Mouse (Mus musculus) small intestine, adult 2 months (tissue): ENCODE measurements at regions not wholly inside any gene's neighbourhood (a gene's known extent, or its start where the extent isn't known, plus 50 kb on each side); places are given as distances from the start of the nearest gene placed in this dataset.

Experiments used
- H3K27ac ChIP-seq: fragments of 200-500 bp; 2 replicates; pipeline ENCODE4 v1.5.1; 2012; ENCODE audit warnings: low read depth, low read length, control low read depth, inconsistent platforms; ENCODE audit not compliant: insufficient read depth
- H3K27me3 ChIP-seq: fragments of 200-500 bp; 2 replicates; pipeline ENCODE4 v1.6.1; 2012; ENCODE audit warnings: mild to moderate bottlenecking, moderate library complexity, low read length, inconsistent platforms; ENCODE audit not compliant: control insufficient read depth, insufficient read depth
- H3K36me3 ChIP-seq: fragments of 200-500 bp; 2 replicates; pipeline ENCODE4 v1.6.1; 2012; ENCODE audit warnings: mild to moderate bottlenecking, low read length, control low read depth, inconsistent platforms; ENCODE audit not compliant: control insufficient read depth, insufficient read depth
- H3K4me1 ChIP-seq: fragments of 200-500 bp; 2 replicates; pipeline ENCODE4 v1.6.1; 2012; ENCODE audit warnings: low read length, inconsistent platforms, mixed read lengths; ENCODE audit not compliant: control insufficient read depth, insufficient read depth, insufficient read length
- H3K4me3 ChIP-seq: fragments of 200-500 bp; 2 replicates; pipeline ENCODE4 v1.5.1; 2012; ENCODE audit warnings: low read depth, mild to moderate bottlenecking, control low read depth, inconsistent platforms, low read length, moderate library complexity
- CTCF ChIP-seq: fragments of 200-500 bp; IDR thresholded peaks from 2 replicates; pipeline ENCODE4 v1.5.1; 2012; ENCODE audit warnings: low read depth, mild to moderate bottlenecking, control low read depth, inconsistent platforms, low read length, moderate library complexity, mixed read lengths; ENCODE audit not compliant: insufficient replicate concordance, insufficient read length; ENCODE audit errors: extremely low read depth
- POLR2A ChIP-seq: fragments of 200-500 bp; IDR thresholded peaks from 2 replicates; pipeline ENCODE4 v1.6.1; 2012; ENCODE audit warnings: low read depth, mild to moderate bottlenecking, control low read depth, inconsistent platforms, low read length, moderate library complexity
- WGBS: fragments of 180-500 bp; shearing (Covaris S2); methylation state at CpG from one replicate; pipeline ENCODE4 v1.1.7; 2018; 5-methylcytosine and 5-hydroxymethylcytosine counted together

DNA sequence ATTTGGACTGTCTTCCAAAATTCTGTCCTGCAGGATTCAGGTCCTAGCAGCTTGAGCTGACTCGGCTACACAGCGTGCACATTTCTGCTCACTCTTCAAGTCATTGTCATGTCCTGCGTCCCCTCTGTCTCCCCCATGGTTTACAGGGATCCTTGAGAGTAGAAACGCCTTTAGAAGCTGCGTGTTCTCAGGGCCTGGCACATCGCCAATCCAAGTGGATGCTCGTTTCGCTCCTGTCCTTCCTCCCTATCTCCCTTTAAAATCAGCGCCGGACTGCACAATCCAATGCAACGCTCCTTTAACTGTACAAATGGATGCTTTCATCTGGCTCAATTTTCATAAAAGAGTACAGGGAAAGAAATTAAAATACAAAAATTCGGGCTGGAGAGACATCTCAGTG lies 201.6 kb downstream of the Cdh26 start:
- WGBS: 63% methylated on average over 12 of the region's 12 CpGs
- TF ChIP-seq POLR2A (no peak), CTCF (no peak)
- H3K4me1 ChIP-seq: no peaks in the 10 kb centered on the region

DNA sequence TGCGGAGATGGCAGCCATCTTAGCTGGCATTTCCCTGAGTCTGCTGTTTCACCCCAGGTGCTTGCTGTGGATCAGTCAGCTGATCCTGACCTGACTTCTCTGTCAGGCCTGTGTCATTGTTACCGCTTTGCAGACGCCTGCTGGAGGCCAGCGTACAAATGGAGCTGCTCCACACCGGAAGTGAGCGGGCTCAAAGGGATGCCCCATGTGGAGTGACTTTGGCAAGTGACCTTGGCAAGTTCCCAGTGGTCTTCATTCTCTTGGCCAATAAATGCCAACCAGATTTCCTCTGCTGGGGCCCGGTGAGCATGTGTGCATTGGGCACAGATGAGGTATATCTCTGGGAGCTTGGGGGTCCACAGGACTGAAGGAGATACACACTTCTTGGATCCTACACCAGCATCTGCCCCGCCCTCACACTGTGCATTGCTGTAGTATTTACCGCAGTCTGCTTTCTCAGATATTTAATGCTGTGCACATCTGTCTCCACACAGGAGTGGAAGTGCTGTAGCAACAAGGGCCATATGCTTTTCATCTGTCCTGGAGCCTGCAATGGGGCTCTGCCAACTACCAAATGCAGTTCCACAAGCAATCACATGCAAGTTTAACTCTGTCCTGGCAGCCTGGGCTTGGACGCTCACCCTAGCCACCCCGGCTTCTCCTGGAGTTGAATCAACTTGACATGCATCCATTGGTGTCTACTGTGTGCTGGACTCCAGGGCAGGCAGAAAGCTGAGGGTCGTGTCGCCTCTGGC lies 202.7 kb downstream of the Cdh26 start:
- Histone ChIP-seq H3K4me3 (no peak overlapping the region), H3K27me3 (no peaks in the 10 kb centered on the region), H3K27ac (no peak overlapping the region), H3K4me1 (no peaks in the 10 kb centered on the region), H3K36me3 (no peaks in the 10 kb centered on the region)
- 91% methylated on average over 13 of the region's 13 CpGs for WGBS
- TF ChIP-seq CTCF: no peak
- no peak for TF ChIP-seq POLR2A

More for the DNA sequence above, 201.6 kb downstream of the Cdh26 start:
- Histone ChIP-seq H3K36me3 (no peaks in the 10 kb centered on the region), H3K4me3 (no peak overlapping the region), H3K27me3 (no peaks in the 10 kb centered on the region; the same call in 1 of the 2 replicates), H3K27ac (no peak overlapping the region)

DNA sequence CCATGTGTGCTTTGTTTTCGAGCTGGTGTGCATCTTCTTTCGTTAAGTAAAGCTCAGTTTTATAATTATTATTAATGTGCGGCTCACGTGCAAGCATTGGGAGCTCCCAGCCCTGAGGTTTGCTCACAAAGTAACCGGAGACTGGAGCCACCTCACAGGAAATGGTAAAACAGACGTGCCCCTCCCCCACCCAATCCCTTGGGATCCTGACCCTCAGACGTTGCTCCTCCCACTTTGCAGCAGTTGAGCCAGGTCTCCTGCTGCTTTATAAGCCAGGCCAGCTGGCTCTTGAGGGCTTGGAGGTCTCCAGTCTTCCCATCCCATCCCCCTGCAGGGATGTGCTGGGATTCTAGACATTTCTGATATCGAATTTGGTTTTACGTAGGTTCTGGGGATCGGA lies 203.8 kb downstream of the Cdh26 start:
- H3K4me3 ChIP-seq: no peak overlapping the region
- H3K4me1 ChIP-seq: no peaks in the 10 kb centered on the region
- no peaks in the 10 kb centered on the region for H3K36me3 ChIP-seq
- TF ChIP-seq POLR2A: no peak
- no peak for TF ChIP-seq CTCF
- WGBS: 71% methylated on average over 10 of the region's 10 CpGs
- H3K27ac ChIP-seq: no peak overlapping the region
- no peaks in the 10 kb centered on the region for H3K27me3 ChIP-seq

DNA sequence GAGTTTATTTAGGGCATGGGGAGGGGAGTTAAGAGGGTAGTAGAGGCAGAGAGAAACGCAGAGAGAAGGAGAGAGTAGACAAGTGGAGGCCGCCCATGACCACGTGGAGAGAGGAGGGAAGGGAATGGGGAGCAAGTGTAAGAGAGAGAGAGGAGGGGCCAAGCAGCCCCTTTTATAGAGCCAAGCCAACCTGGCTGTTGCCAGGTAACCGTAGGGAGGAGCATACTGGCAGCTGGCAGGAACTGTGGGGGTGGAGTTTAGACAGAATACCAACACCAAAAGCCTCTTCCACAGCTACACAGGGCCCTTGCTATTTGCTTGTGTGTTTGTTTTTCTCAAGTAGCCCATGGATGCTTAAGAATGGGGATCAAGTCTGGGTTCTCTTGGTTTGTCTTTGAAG lies 205.4 kb downstream of the Cdh26 start:
- Histone ChIP-seq H3K4me3 (no peak overlapping the region), H3K36me3 (no peaks in the 10 kb centered on the region), H3K27ac (no peak overlapping the region), H3K27me3 (no peaks in the 10 kb centered on the region), H3K4me1 (peaks cover 2% of the 10 kb centered on the region; the same call in 1 of the 2 replicates)
- WGBS: 35% methylated on average over 4 of the region's 4 CpGs
- TF ChIP-seq CTCF: no peak
- TF ChIP-seq POLR2A: no peak

DNA sequence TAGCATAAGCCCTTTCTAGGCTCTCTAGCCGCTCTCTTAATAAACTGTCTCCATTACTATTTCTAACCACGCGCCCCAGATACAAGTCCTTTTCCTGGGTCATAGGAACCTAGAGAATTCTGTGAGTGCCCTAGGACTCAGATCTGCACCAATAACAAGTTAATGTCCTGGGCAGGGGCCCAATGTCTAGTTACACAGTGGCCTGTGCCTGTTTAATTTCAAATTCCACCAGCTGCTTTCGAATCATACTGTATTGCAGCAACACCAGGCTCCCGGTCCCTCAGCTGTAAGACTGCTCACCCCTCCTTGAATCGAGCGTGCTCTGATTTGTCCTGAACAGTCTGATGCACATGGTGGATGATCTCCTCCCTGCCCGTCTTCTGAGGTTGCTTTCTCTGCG lies 206.6 kb downstream of the Cdh26 start:
- Histone ChIP-seq H3K4me3 (no peak overlapping the region), H3K4me1 (peaks cover 2% of the 10 kb centered on the region; the same call in 1 of the 2 replicates), H3K36me3 (no peaks in the 10 kb centered on the region), H3K27me3 (no peaks in the 10 kb centered on the region), H3K27ac (no peak overlapping the region)
- TF ChIP-seq CTCF (no peak), POLR2A (no peak)
- 80% methylated on average over 9 of the region's 9 CpGs for WGBS

DNA sequence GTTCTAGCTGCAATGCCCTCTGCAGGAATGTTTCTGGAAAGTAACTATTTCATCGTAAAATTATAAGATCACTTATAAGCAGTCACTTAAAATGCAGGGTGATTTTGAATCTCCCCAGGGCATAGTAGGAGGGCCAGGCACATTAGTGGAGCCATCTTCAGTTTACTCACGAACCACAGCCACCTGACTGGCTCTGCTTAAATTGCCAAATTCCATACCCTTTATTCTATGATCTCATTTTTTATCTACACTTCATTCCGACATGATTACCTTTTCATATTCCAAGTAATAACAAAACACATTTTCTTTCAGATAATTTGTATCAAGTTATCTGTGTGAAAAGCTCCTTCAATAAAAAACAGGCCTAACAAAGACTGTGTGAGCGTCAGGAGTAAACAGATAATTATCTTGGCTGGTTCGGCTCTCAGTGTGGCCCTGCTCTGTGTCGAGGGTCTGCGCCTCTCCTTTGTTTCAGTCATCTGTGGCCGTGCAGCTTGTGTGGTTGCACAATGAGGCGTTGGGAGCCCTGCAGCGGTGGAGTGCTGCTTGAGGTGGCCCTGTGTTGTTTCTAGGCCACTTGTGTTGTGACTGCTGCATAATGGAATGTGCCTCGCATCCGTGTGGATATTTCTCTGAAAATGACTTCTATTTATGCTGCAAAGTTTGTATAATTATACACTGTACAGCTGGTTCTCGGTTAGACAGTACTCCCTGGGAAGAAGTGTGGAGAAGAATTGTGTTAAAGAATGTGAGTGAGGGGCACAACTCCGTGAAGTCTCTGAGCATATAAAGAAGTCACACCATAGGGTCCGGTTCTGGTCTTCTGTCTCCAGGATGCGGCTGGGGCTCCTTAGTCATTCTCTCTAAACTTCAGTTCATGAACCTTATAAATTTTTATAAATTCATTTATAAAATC lies 212.1 kb downstream of the Cdh26 start:
- peaks cover 6% of the 10 kb centered on the region; the same call in 1 of the 2 replicates for H3K4me1 ChIP-seq
- no peak overlapping the region for H3K27ac ChIP-seq
- 44% methylated on average over 16 of the region's 16 CpGs for WGBS
- no peaks in the 10 kb centered on the region for H3K36me3 ChIP-seq
- H3K27me3 ChIP-seq: no peaks in the 10 kb centered on the region
- no peak for TF ChIP-seq POLR2A
- no peak overlapping the region for H3K4me3 ChIP-seq

DNA sequence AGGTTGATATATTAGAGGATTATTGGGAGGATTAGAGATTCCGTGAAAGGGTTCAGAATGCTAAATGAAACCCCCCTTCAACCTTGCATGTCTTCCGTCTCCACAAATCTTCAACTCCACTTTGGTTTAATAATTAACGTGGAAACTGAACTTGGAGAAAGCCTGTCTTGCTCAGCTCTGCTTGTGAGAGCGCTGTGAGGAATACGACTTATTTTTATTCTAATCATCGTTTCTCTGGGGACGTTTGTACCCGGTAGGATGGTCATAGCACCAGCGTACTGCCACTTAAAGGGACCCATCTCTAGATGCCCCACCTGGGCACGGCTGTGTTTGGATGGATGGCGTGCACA lies 212.7 kb downstream of the Cdh26 start:
- H3K4me3 ChIP-seq: peak overlapping the region; percentile 7; the same call in 1 of the 2 replicates
- no peaks in the 10 kb centered on the region for H3K27me3 ChIP-seq
- no peak overlapping the region for H3K27ac ChIP-seq
- TF ChIP-seq CTCF (no peak), POLR2A (no peak)
- peaks cover 6% of the 10 kb centered on the region; the same call in 1 of the 2 replicates for H3K4me1 ChIP-seq
- H3K36me3 ChIP-seq: no peaks in the 10 kb centered on the region
- 31% methylated on average over 11 of the region's 11 CpGs for WGBS
